Mouse (Mus musculus) limb, embryonic 14.5 days (tissue): ENCODE results near the gene Hoxd12. TPM values are rescaled to one million over a fixed set of nuclear protein-coding genes. Genes with fewer than 3 reads are reported as not detected.

Experiments
- ATAC-seq: fragments of 200-750 bp; cut with Nextera tagmentation; 2 replicates; pipeline ENCODE4 v1.8.0; 2017; ENCODE audit warnings: low read depth, moderate number of reproducible peaks, moderate TSS enrichment; ENCODE audit not compliant: low FRiP score
- DNase-seq: peaks from one replicate; pipeline ENCODE4 v3.0.0-alpha.2; 2015; ENCODE audit warnings: low spot score
- H3K27ac ChIP-seq: fragments of 300-500 bp; sonication (generic); replicated peaks from 2 replicates; pipeline ENCODE4 v1.5.1; 2014; ENCODE audit warnings: low read depth, mild to moderate bottlenecking, low read length, moderate library complexity, mixed read lengths
- H3K27me3 ChIP-seq: fragments of 300-500 bp; sonication (generic); 2 replicates; pipeline ENCODE4 v1.6.1; 2014; ENCODE audit warnings: low read length, mixed read lengths; ENCODE audit not compliant: control insufficient read depth, insufficient read depth
- H3K36me3 ChIP-seq: fragments of 300-500 bp; sonication (generic); 2 replicates; pipeline ENCODE4 v1.6.1; 2014; ENCODE audit warnings: mild to moderate bottlenecking, low read length, moderate library complexity, mixed read lengths; ENCODE audit not compliant: control insufficient read depth, insufficient read depth
- H3K4me1 ChIP-seq: fragments of 300-500 bp; sonication (generic); 2 replicates; pipeline ENCODE4 v1.6.1; 2014; ENCODE audit warnings: antibody characterized with exemption, low read length, mixed read lengths; ENCODE audit not compliant: control insufficient read depth, insufficient read depth
- H3K4me2 ChIP-seq: fragments of 300-500 bp; sonication (generic); replicated peaks from 2 replicates; pipeline ENCODE4 v1.6.1; 2014; ENCODE audit warnings: low read depth, mild to moderate bottlenecking, low read length, moderate library complexity; ENCODE audit not compliant: severe bottlenecking
- H3K4me3 ChIP-seq: fragments of 300-500 bp; sonication (generic); replicated peaks from 2 replicates; pipeline ENCODE4 v1.5.1; 2014; ENCODE audit warnings: low read length
- H3K9ac ChIP-seq: fragments of 300-500 bp; sonication (generic); 2 replicates; pipeline ENCODE4 v1.6.1; 2014; ENCODE audit warnings: mild to moderate bottlenecking, low read depth, low read length, moderate library complexity; ENCODE audit not compliant: severe bottlenecking
- H3K9me3 ChIP-seq: fragments of 300-500 bp; sonication (generic); 2 replicates; pipeline ENCODE4 v1.6.1; 2016; ENCODE audit warnings: low read length; ENCODE audit not compliant: control insufficient read depth
- POLR2A ChIP-seq: fragments of 200-500 bp; IDR thresholded peaks from 2 replicates; pipeline ENCODE4 v1.8.0; 2012; ENCODE audit warnings: inconsistent platforms, mild to moderate bottlenecking, moderate library complexity, borderline replicate concordance; ENCODE audit not compliant: insufficient read depth, insufficient read length; ENCODE audit errors: extremely low read depth
- WGBS: fragments of 180-500 bp; shearing (Covaris S2); extraction: QIAGEN DNeasy Blood & Tissue Kit; methylation state at CpG from one replicate; pipeline ENCODE4 v1.1.7; 2014; 5-methylcytosine and 5-hydroxymethylcytosine counted together
- polyA plus RNA-seq, 2 experiments: library from polyadenylated mRNA; depleted of rRNA in 1 of 2; stranded (reverse) in 1 of 2; unstranded in 1 of 2; fragments of >200 nt; fragmentation: Nextera tagmentation in 1 of 2; extraction: Ambion mirVana in 1 of 2; gene quantifications; 2 replicates each; pipeline versions ENCODE4 v1.2.1 to v1.2.3; 2012 to 2014

Gene Hoxd12
- polyA plus RNA-seq, 2 experiments, result 38.4 to 43.3 TPM

- DNase-seq (peak; percentile 29), ATAC-seq (peak; percentile 27; the same call in 1 of the 2 replicates)
- peaks cover 1% of the 10 kb centered on the region; the same call in 1 of the 2 replicates for H3K4me1 ChIP-seq
- peaks cover 30% of the 10 kb centered on the region for H3K27me3 ChIP-seq
- peak overlapping the region; percentile 98 for H3K9ac ChIP-seq
- H3K4me2 ChIP-seq, result peak overlapping the region; percentile 57
- H3K9me3 ChIP-seq, result no peaks in the 10 kb centered on the region
- WGBS, result 1% methylated on average over 30 of the region's 30 CpGs
- peak overlapping the region; percentile 96 for H3K27ac ChIP-seq
- peak overlapping the region; percentile 51 for H3K4me3 ChIP-seq
- TF ChIP-seq POLR2A, result 0 out of 2 replicates have a peak, but pooled peaks have one; percentile 12
- H3K36me3 ChIP-seq, result peaks cover 3% of the 10 kb centered on the region; the same call in 1 of the 2 replicates
Measured at GRCm38 (mm10) chr2:74660421-74661375, 14.1 kb upstream of the Hoxd12 start.

GRCm38 (mm10) chr2:74661685-74662084, 13.1 kb upstream of the Hoxd12 start:
- 0 out of 2 replicates have a peak, but pooled peaks have one; percentile 9 for TF ChIP-seq POLR2A
- DNase-seq, result peak; percentile 86
- Histone ChIP-seq H3K4me2 (peak overlapping the region; percentile 57), H3K36me3 (peaks cover 3% of the 10 kb centered on the region; the same call in 1 of the 2 replicates), H3K27ac (peak overlapping the region; percentile 96), H3K4me1 (no peaks in the 10 kb centered on the region; the same call in 1 of the 2 replicates), H3K27me3 (peaks cover 30% of the 10 kb centered on the region), H3K4me3 (peak overlapping the region; percentile 51), H3K9ac (peak overlapping the region; percentile 98), H3K9me3 (no peaks in the 10 kb centered on the region)
- WGBS, result 0% methylated on average over 14 of the region's 14 CpGs
- peak; percentile 31; the same call in 1 of the 2 replicates for ATAC-seq

- peak overlapping the region; percentile 52 for H3K9ac ChIP-seq
- peak overlapping the region; percentile 79 for H3K27ac ChIP-seq
- no peaks in the 10 kb centered on the region for H3K36me3 ChIP-seq
- peak; percentile 68 for DNase-seq
- no peak for ATAC-seq
- H3K27me3 ChIP-seq, result peaks cover 35% of the 10 kb centered on the region
- peak overlapping the region; percentile 23 for H3K4me3 ChIP-seq
- no peak for TF ChIP-seq POLR2A
- peak overlapping the region; percentile 96 for H3K4me2 ChIP-seq
- H3K4me1 ChIP-seq, result no peaks in the 10 kb centered on the region; the same call in 1 of the 2 replicates
- 3% methylated on average over 18 of the region's 18 CpGs for WGBS
- no peaks in the 10 kb centered on the region for H3K9me3 ChIP-seq
Measured at GRCm38 (mm10) chr2:74663291-74663925, 11.4 kb upstream of the Hoxd12 start.

GRCm38 (mm10) chr2:74666411-74666810, 8.4 kb upstream of the Hoxd12 start:
- 6% methylated on average over 7 of the region's 7 CpGs for whole genome bisulfite sequencing
- no peak for DNase-seq
- peak overlapping the region; percentile 99 for H3K9ac ChIP-seq

More at GRCm38 (mm10) chr2:74666411-74666810, 8.4 kb upstream of the Hoxd12 start:
- H3K4me1 ChIP-seq, result no peaks in the 10 kb centered on the region; the same call in 1 of the 2 replicates
- H3K9me3 ChIP-seq, result no peaks in the 10 kb centered on the region
- no peak for ATAC-seq
- H3K4me2 ChIP-seq, result peak overlapping the region; percentile 96
- no peak for TF ChIP-seq POLR2A
- peaks cover 9% of the 10 kb centered on the region for H3K36me3 ChIP-seq
- peaks cover 33% of the 10 kb centered on the region; the same call in 1 of the 2 replicates for H3K27me3 ChIP-seq
- H3K27ac ChIP-seq, result peak overlapping the region; percentile 96
- H3K4me3 ChIP-seq, result peak overlapping the region; percentile 74
